Mouse (Mus musculus) limb, embryonic 10.5 days (tissue): ENCODE measurements around the gene Krt80. TPM values are rescaled to one million over a fixed set of nuclear protein-coding genes. Genes with fewer than 3 reads are reported as not detected.
A peak's percentile ranks its signal among the peaks of the same experiment; 100 is the strongest.
"Not testable (repeated sequence)": the region's sequence is repeated elsewhere in the genome, so short reads cannot be mapped to it uniquely, and the experiment has no call there.

ENCODE experiments used
- DNase-seq: peaks from one replicate; pipeline ENCODE4 v3.0.0-alpha.2; 2017; ENCODE audit warnings: low spot score
- H3K27ac ChIP-seq: fragments of 300-500 bp; sonication (generic); 2 replicates; pipeline ENCODE4 v1.5.1; 2016; ENCODE audit warnings: mild to moderate bottlenecking
- H3K27me3 ChIP-seq: fragments of 300-500 bp; sonication (generic); 2 replicates; pipeline ENCODE4 v1.6.1; 2016; ENCODE audit warnings: low read depth, mild to moderate bottlenecking; ENCODE audit not compliant: poor library complexity, severe bottlenecking
- H3K36me3 ChIP-seq: fragments of 300-500 bp; sonication (generic); 2 replicates; pipeline ENCODE4 v1.6.1; 2016; ENCODE audit warnings: mild to moderate bottlenecking, moderate library complexity
- H3K4me1 ChIP-seq: fragments of 300-500 bp; sonication (generic); 2 replicates; pipeline ENCODE4 v1.6.1; 2016
- H3K4me3 ChIP-seq: fragments of 300-500 bp; sonication (generic); 2 replicates; pipeline ENCODE4 v1.5.1; 2016; ENCODE audit warnings: mild to moderate bottlenecking, moderate library complexity
- H3K9me3 ChIP-seq: fragments of 300-500 bp; sonication (generic); replicated peaks from 2 replicates; pipeline ENCODE4 v1.6.1; 2016; ENCODE audit warnings: mild to moderate bottlenecking
- WGBS: fragments of 180-500 bp; shearing (Covaris S2); methylation state at CpG from one replicate; pipeline ENCODE4 v1.1.7; 2016; 5-methylcytosine and 5-hydroxymethylcytosine counted together
- polyA plus RNA-seq: library from polyadenylated mRNA; unstranded; fragments of >200 nt; fragmentation: Nextera tagmentation; extraction: Ambion mirVana; gene quantifications from 2 replicates; pipeline ENCODE4 v1.2.1, GENCODE M21; 2016

Gene Krt80
- polyA plus RNA-seq, 1 experiment from 2014 or later = 0.23 TPM

- DNase-seq = no peak
- Histone ChIP-seq H3K36me3 (no peaks in the 10 kb centered on the region), H3K4me1 (peaks cover 8% of the 10 kb centered on the region; the same call in 1 of the 2 replicates), H3K27ac (no peak overlapping the region), H3K27me3 (peaks cover 4% of the 10 kb centered on the region), H3K4me3 (no peak overlapping the region), H3K9me3 (no peaks in the 10 kb centered on the region)
- 88% methylated on average over 4 of the region's 4 CpGs for WGBS
These were observed 38.9 kb downstream of the Krt80 start for GRCm38 (mm10) chr15:101331090-101331489.

GRCm38 (mm10) chr15:101329564-101329892 is 40.4 kb downstream of the Krt80 start:
- no peaks in the 10 kb centered on the region for H3K27me3 ChIP-seq
- H3K4me3 ChIP-seq = no peak overlapping the region
- peaks cover 8% of the 10 kb centered on the region; the same call in 1 of the 2 replicates for H3K4me1 ChIP-seq
- H3K36me3 ChIP-seq = no peaks in the 10 kb centered on the region
- H3K27ac ChIP-seq = no peak overlapping the region
- no peaks in the 10 kb centered on the region for H3K9me3 ChIP-seq
- 65% methylated on average over 3 of the region's 3 CpGs for WGBS
- no peak for DNase-seq

GRCm38 (mm10) chr15:101328876-101329563 is 40.9 kb downstream of the Krt80 start:
- no peak for DNase-seq
- no peak overlapping the region for H3K27ac ChIP-seq
- H3K36me3 ChIP-seq = no peaks in the 10 kb centered on the region
- WGBS = 78% methylated on average over 3 of the region's 3 CpGs
- no peak overlapping the region for H3K4me3 ChIP-seq
- H3K4me1 ChIP-seq = peaks cover 8% of the 10 kb centered on the region; the same call in 1 of the 2 replicates
- H3K27me3 ChIP-seq = no peaks in the 10 kb centered on the region
- no peaks in the 10 kb centered on the region for H3K9me3 ChIP-seq

- H3K36me3 ChIP-seq = no peaks in the 10 kb centered on the region
- H3K27me3 ChIP-seq = no peaks in the 10 kb centered on the region; the same call in 1 of the 2 replicates
- H3K4me3 ChIP-seq = no peak overlapping the region
- H3K9me3 ChIP-seq = no peaks in the 10 kb centered on the region
- H3K27ac ChIP-seq = no peak overlapping the region
- peak; percentile 90 for DNase-seq
- 9% methylated on average over 6 of the region's 6 CpGs for WGBS
- peaks cover 8% of the 10 kb centered on the region; the same call in 1 of the 2 replicates for H3K4me1 ChIP-seq
These were observed 42.7 kb downstream of the Krt80 start for GRCm38 (mm10) chr15:101327282-101327681.

- Histone ChIP-seq H3K4me3 (no peak overlapping the region), H3K27me3 (no peaks in the 10 kb centered on the region; the same call in 1 of the 2 replicates), H3K9me3 (no peaks in the 10 kb centered on the region), H3K4me1 (peaks cover 10% of the 10 kb centered on the region; the same call in 1 of the 2 replicates), H3K36me3 (no peaks in the 10 kb centered on the region), H3K27ac (no peak overlapping the region)
- WGBS = 39% methylated on average over 10 of the region's 10 CpGs
- no peak for DNase-seq
These were observed 43.9 kb downstream of the Krt80 start for GRCm38 (mm10) chr15:101325991-101326534.

- DNase-seq, H3K36me3 ChIP-seq, H3K27ac ChIP-seq, H3K27me3 ChIP-seq, H3K4me3 ChIP-seq, H3K9me3 ChIP-seq: not testable (repeated sequence)
- H3K4me1 ChIP-seq = peaks cover 22% of the 10 kb centered on the region
These were observed 45.6 kb downstream of the Krt80 start for GRCm38 (mm10) chr15:101324409-101324808.

- Histone ChIP-seq H3K36me3 (no peaks in the 10 kb centered on the region), H3K27ac (no peak overlapping the region), H3K9me3 (no peaks in the 10 kb centered on the region), H3K4me3 (no peak overlapping the region), H3K4me1 (peaks cover 28% of the 10 kb centered on the region), H3K27me3 (no peaks in the 10 kb centered on the region; the same call in 1 of the 2 replicates)
- no peak for DNase-seq
- WGBS = 96% methylated on average over 5 of the region's 5 CpGs
These were observed 46.5 kb downstream of the Krt80 start for GRCm38 (mm10) chr15:101323511-101323910.

DNA sequence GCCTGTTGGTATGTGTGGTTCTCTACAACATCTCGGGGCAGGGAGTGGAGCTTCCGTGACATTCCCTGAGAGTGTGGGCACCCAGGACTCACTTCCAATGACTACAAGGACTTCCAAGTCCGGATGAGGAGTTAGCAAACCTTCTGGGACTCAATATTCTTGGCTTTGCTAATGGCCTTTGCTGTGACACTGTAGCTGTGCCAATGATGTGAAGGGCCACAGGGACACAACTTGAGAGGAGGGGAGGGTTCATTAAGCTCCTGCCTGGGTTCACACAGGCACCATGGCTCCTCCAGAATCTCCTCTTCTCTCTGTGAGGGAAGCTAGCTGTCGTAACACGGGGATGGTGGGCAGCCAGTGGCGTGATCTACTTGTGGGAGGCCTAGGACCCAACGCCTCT is 47.3 kb downstream of the Krt80 start:
- no peaks in the 10 kb centered on the region for H3K36me3 ChIP-seq
- no peak overlapping the region for H3K4me3 ChIP-seq
- peaks cover 28% of the 10 kb centered on the region for H3K4me1 ChIP-seq
- DNase-seq = no peak
- no peaks in the 10 kb centered on the region; the same call in 1 of the 2 replicates for H3K27me3 ChIP-seq
- 89% methylated on average over 7 of the region's 7 CpGs for WGBS
- no peaks in the 10 kb centered on the region for H3K9me3 ChIP-seq
- H3K27ac ChIP-seq = no peak overlapping the region

DNA sequence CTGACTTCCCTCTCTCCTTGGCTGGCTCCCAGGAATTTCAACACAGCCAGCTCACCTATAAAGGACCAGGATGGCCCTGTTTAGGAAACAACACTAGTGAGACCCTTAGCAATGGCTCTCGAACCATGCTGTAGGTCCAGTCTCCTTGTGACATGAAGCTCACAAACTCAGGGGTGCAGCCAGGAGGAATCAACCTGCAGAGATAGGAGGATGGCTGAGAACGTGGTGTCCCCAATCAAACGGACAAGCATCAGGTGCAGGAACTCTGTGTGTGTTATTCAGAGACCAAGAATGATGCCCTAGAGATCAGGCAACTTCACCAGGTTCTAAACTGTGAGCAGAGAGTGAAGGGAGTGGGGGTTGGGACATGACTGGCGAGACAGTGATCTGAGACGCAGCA is 47.9 kb downstream of the Krt80 start:
- WGBS = 81% methylated on average over 5 of the region's 5 CpGs
- H3K27ac ChIP-seq = no peak overlapping the region

DNA sequence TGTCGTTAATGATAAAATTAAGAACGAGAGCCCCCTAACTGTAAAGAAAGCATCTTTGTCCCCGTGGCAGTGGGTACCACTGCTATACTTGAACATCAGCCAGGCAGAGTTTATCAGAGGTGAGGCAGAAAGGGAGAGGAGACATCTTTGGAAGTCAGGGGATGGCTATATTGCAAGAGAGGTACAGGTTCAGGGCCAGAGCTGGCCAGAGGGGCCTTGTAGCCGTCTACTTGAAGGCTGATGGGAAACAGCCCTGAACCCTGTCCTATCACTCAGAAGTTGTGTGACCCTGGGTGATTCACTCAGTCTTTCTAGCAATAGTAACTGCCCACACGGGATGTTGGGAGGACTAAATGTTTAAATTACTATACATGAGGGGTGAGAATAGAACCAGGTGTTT is 48.8 kb downstream of the Krt80 start:
- H3K27ac ChIP-seq = no peak overlapping the region
- 68% methylated on average over 5 of the region's 5 CpGs for WGBS

More for the DNA sequence above, 47.9 kb downstream of the Krt80 start:
- H3K36me3 ChIP-seq = no peaks in the 10 kb centered on the region
- peaks cover 30% of the 10 kb centered on the region for H3K4me1 ChIP-seq
- no peaks in the 10 kb centered on the region; the same call in 1 of the 2 replicates for H3K27me3 ChIP-seq
- H3K4me3 ChIP-seq = no peak overlapping the region
- H3K9me3 ChIP-seq = no peaks in the 10 kb centered on the region
- no peak for DNase-seq

GRCm38 (mm10) chr15:101320618-101321041 is 49.3 kb downstream of the Krt80 start:
- no peak overlapping the region for H3K27ac ChIP-seq
- no peaks in the 10 kb centered on the region; the same call in 1 of the 2 replicates for H3K27me3 ChIP-seq

More for the DNA sequence above, 48.8 kb downstream of the Krt80 start:
- Histone ChIP-seq H3K4me1 (peaks cover 39% of the 10 kb centered on the region), H3K9me3 (no peaks in the 10 kb centered on the region), H3K4me3 (no peak overlapping the region), H3K36me3 (no peaks in the 10 kb centered on the region), H3K27me3 (no peaks in the 10 kb centered on the region; the same call in 1 of the 2 replicates)
- no peak for DNase-seq

DNA sequence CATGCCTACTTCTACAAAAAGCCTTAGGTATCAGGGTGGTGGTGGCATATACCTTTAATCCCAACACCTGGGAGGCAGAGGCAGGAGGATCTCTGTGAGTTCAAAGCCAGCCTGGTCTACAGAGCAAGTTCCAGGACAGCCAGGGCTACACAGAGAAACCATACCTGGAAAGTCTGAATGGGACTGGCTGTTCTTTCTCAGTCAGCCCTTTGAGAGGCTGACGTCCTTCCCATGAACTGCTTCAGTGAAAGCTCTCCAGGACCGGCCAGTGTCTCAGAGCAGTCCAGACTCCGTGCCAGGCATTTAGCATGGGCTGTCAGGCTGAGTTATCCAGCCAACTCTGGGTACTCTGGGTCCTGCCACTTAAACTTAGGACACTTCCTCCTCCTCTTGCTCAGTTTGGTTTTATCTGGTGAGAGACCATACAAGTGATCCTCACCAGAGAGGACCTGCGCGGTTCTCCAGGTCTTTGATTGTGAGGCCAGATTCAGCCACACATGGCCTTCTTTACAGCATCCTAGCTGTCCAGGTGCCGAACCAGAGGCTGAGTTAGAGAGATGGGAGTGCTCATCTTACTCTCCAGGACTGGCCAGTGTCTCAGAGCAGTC is 49.8 kb downstream of the Krt80 start:
- WGBS = 91% methylated on average over 6 of the region's 6 CpGs

More at GRCm38 (mm10) chr15:101320618-101321041, 49.3 kb downstream of the Krt80 start:
- Histone ChIP-seq H3K4me3 (no peak overlapping the region), H3K9me3 (no peaks in the 10 kb centered on the region), H3K36me3 (no peaks in the 10 kb centered on the region), H3K4me1 (peaks cover 44% of the 10 kb centered on the region)
- 58% methylated on average over 6 of the region's 6 CpGs for WGBS
- DNase-seq = no peak

More for the DNA sequence above, 49.8 kb downstream of the Krt80 start:
- Histone ChIP-seq H3K27me3 (no peaks in the 10 kb centered on the region; the same call in 1 of the 2 replicates), H3K36me3 (no peaks in the 10 kb centered on the region), H3K4me1 (peaks cover 47% of the 10 kb centered on the region), H3K27ac (no peak overlapping the region), H3K9me3 (no peaks in the 10 kb centered on the region), H3K4me3 (no peak overlapping the region)
- DNase-seq = no peak
